Comparison of ENCODE assay signal across 14 mouse cellular contexts in genomic region chr11:90358063-90358462, GRCm38 (mm10). TPM values are rescaled to one million over a fixed set of nuclear protein-coding genes. Genes with fewer than 3 reads are reported as not detected.
DNase-seq lines count a peak whose midpoint lies in the region; ATAC-seq lines count a peak whose summit lies in the region.
"Had no signal": no experiment of that assay in that cellular context is flagged by ENCODE, and none has a peak within 500 bp of the region (broad histone marks: within the 10 kb centered on the region; RNA-seq: fewer than 3 reads in every experiment).

No protein-coding gene starts in this region.

- no peak overlapping the region; the same call in 1 of the 2 replicates for H3K9ac ChIP-seq in stomach, embryonic 16.5 days (ENCODE audit: low read length)
- H3K9ac ChIP-seq: embryonic facial prominence, embryonic 15.5 days; hindbrain, embryonic 13.5 days had no signal

- 0 out of 2 replicates have a peak, but pooled peaks have one; percentile 12 for ATAC-seq in stomach, embryonic 16.5 days (ENCODE audit: insufficient read depth, low FRiP score)

- H3K4me2 ChIP-seq in stomach, embryonic 16.5 days (ENCODE audit: low read depth, low read length): no peak overlapping the region
- H3K4me2 ChIP-seq: embryonic facial prominence, embryonic 15.5 days; hindbrain, embryonic 13.5 days had no signal

- no peak overlapping the region for H3K4me3 ChIP-seq in stomach, embryonic 16.5 days (replicated peaks; ENCODE audit: low read length)
- H3K4me3 ChIP-seq: embryonic facial prominence, embryonic 15.5 days; hindbrain, embryonic 13.5 days; myocyte had no signal

- 42% methylated on average over 8 of the region's 8 CpGs for WGBS in stomach, embryonic 16.5 days

- H3K27ac ChIP-seq in stomach, embryonic 16.5 days (ENCODE audit: low read length): no peak overlapping the region; the same call in 1 of the 2 replicates
- H3K27ac ChIP-seq: embryonic facial prominence, embryonic 15.5 days; hindbrain, embryonic 13.5 days had no signal

- H3K9me3 ChIP-seq in stomach, embryonic 16.5 days (replicated peaks; ENCODE audit: control insufficient read depth, low read length): no peaks in the 10 kb centered on the region
- H3K9me3 ChIP-seq: embryonic facial prominence, embryonic 15.5 days; hindbrain, embryonic 13.5 days had no signal

- H3K36me3 ChIP-seq in stomach, embryonic 16.5 days (ENCODE audit: control insufficient read depth, insufficient read depth, low read length): no peaks in the 10 kb centered on the region
- H3K36me3 ChIP-seq: embryonic facial prominence, embryonic 15.5 days; G1E; hindbrain, embryonic 13.5 days had no signal

- no peaks in the 10 kb centered on the region for H3K27me3 ChIP-seq in stomach, embryonic 16.5 days (ENCODE audit: control insufficient read depth, insufficient read depth, low read length)
- H3K27me3 ChIP-seq: embryonic facial prominence, embryonic 15.5 days had no signal

- DNase-seq in adrenal gland, adult 2 months: peak; percentile 54
- DNase-seq in adrenal gland, postnatal 25 days: no peak
- peak; percentile 24 for DNase-seq in ovary, adult 18-20 months (ENCODE audit: low spot score)
- DNase-seq in ovary, postnatal 14 days (ENCODE audit: low spot score): no peak
- DNase-seq in kidney, postnatal 36 days: peak; percentile 79 to 88
- no peak for DNase-seq in adipocyte (ENCODE audit: low spot score)
- no peak for DNase-seq in right cerebral cortex, postnatal 14 days
- DNase-seq: cerebellum, adult 2 months; thymus, adult 2 months had no signal

- peaks cover 30% of the 10 kb centered on the region for H3K4me1 ChIP-seq in stomach, embryonic 16.5 days (ENCODE audit: control insufficient read depth, insufficient read depth, low read length)

RNA-seq across cellular contexts. Expression of gene Hlf, which starts 32.6 kb away (rescaled TPM):
- 10 to 100 TPM in 1 of 2 experiments, 1 to 10 TPM in 1; 9.0 to 16.4 TPM for total RNA-seq in adrenal gland, adult 2 months (2021)
- polyA plus RNA-seq in adrenal gland, adult 2 months (2012; rRNA removed): 16.8 and 18.0 TPM in 2 replicates
- total RNA-seq in adrenal gland, postnatal 25 days (2021): 17.9 and 22.8 TPM in 2 replicates
- polyA plus RNA-seq in stomach, embryonic 16.5 days (2015; fragmentation: Nextera tagmentation; extraction: Ambion mirVana): 2.2 and 2.3 TPM in 2 replicates
- polyA plus RNA-seq: G1E had no signal

Comparison
In these comparisons a context has a peak if more than half of its experiments do, and no peak if none do; other contexts are left out.
1. DNase-seq: peak in adrenal gland, adult 2 months (single experiment), ovary, adult 18-20 months (single experiment) and kidney, postnatal 36 days (2 of 2); none in adrenal gland, postnatal 25 days (single experiment), ovary, postnatal 14 days (single experiment), adipocyte (single experiment) and right cerebral cortex, postnatal 14 days (single experiment).